Mouse (Mus musculus): ENCODE results near the gene Thap3.

Gene Thap3

DNA sequence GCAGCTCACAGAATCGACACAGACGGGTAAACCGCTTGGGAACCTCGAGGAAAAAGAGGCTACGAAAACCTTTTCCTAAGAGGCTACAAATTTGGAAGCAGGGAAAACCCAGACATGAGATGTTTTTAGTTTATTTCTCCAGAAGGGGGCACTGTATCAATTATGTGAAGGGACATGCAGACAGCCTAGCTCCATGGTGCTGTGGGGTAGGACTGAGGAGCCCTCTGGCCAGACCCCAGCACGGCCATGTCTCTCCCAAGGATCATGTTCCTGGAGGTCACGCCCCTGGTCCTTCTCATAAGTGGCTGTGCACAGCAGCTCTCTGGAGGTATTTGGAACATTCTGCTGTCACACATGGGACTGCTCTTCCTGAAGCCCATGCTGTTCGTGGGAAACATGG, 8.1 kb downstream of the Thap3 start:
- DNase-seq, result no peak

DNA sequence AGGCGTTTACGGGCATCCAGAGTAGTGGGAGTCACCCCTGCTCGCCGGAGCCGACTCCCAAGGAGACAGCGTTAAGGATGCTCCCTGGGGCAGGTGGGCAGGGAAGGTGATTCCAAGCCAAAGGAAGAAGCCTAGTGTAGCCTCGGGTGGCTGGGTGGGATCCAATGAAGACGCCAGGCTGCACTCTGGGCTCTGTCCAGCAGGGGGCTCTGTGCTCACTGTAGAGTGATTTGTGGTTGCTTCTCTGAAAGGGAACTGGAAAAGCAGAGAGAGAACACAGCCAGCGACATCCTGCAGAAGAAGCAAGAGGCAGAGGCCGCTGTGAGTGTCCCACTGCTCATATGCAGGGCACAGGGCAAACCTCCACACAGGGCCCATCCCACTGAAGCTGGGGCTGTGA, 11.0 kb downstream of the Thap3 start:
- peak; percentile 84 to 90 for DNase-seq

DNA sequence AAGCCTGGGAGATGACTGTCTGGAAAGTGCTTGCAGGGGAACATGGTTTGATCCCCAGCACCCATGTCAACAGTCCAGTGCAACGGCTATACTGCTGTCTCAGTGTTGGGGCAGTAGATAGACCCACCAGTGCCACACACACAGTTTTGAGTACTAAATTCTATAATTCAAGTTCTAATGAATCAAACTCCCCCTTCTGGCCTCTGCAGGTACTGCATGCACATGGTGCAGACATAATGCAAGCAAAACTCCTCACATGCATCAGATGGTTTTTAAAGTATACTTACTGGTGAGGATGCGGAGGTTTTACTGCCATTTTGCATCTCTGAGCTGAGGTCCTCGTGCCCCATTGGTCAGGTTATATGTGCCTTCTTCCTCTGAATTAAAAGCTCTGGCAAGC, 13.4 kb downstream of the Thap3 start:
- no peak for DNase-seq

DNA sequence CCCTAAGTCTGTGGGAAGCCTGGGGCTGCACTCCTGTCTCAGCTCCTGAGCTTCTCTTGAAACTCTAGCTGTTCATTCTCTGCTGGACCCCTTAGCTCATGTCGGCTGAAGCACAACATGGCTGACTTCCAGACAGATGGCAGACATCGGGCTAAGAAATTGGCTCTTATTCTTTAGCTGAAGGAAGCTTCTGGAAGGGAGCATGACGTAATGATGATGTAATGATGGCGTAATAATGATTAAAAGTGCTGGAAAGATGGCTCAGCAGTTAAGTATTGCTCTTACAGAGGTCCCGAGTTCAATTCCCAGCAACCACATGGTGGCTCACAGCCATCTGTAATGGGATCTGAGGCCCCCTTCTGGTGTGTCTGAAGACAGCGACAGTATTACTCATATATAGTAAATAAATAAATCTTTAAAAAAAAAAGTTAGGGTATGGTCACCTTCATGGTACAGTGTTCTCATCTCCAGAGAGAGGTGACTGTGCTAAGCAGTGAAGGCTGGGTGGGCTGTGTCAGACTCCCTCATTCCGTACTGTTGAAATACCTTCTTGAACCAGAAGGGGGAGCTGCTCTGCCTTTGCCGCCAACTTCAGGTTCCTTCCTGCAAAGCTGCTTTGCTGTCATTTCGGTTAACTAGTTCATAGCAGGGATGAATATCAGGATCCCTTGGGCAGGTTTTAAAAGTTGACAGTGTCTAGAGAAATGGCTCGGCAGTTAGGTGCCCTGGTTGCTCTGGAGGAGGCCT, 16.4 kb downstream of the Thap3 start:
- DNase-seq, result peak in 1 of 2 experiments; percentile 43

DNA sequence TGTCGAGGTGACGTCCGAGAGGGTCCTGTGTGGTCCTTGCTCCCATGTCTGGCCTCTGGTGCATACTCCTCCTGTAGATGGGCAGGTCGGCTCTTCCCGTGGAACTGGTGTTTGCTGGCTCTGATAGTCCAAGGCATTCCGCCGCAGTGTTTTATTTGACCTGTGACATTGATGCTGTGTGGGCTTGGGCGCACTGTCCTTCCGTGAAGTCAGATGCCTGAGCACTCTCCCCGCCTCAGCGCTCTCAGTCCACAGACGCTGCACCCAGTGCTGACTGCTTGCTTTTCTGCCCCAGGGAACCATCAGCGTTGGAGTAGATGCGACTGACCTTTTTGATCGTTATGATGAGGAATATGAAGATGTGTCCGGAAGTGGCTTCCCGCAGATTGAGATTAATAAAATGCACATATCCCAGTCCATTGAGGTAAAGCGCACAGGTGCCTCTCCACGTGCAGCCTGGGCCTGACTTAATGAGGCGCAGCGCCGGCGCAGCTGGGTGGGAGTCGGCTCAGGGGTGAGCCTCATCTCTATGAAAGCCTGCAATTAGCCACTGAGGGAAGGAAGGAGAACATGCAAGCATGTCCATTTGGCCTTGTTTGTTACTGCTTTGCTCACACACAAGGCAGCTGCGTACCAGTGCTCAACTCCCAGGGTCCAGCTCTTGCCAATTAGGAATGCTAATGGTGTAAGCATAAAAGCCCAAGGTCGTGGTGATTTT, 20.4 kb downstream of the Thap3 start:
- no peak for DNase-seq

DNA sequence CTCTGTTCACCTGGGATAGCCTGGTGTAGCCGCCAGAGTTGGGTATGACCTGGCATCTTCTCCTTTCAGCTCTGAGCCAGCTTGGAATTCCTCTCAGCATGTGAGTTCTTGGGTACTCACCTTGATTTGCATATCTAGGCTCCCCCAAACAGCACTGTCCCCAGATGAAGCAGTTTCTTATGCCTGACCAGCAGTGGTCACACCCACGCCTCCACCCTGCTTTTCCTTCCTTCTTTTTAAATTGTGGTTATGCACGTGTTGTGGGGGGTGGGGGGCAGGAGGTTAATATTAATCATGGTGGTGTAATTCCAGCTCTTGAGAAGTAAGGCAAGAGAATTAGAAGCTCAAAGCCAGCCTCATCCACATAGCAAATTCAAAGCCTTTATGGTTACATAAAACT, 26.0 kb downstream of the Thap3 start:
- no peak for DNase-seq

DNA sequence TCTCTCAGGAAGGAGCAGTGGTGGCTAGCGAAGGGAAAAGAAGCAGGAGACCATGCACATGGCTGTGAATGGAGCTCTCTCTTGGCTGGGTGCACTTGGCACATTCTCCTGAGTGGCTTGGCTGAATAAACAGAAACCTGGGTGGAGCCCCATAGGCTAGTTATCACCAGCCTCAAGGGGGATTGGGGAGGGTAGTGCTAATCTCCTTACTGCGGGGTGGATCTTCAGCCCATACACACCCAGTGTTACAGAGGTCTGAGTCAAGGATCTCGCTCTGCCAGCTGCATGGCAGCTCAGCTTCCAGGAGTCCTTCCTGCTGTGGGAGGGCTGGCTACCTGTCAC, 28.3 kb downstream of the Thap3 start:
- DNase-seq, result no peak

DNA sequence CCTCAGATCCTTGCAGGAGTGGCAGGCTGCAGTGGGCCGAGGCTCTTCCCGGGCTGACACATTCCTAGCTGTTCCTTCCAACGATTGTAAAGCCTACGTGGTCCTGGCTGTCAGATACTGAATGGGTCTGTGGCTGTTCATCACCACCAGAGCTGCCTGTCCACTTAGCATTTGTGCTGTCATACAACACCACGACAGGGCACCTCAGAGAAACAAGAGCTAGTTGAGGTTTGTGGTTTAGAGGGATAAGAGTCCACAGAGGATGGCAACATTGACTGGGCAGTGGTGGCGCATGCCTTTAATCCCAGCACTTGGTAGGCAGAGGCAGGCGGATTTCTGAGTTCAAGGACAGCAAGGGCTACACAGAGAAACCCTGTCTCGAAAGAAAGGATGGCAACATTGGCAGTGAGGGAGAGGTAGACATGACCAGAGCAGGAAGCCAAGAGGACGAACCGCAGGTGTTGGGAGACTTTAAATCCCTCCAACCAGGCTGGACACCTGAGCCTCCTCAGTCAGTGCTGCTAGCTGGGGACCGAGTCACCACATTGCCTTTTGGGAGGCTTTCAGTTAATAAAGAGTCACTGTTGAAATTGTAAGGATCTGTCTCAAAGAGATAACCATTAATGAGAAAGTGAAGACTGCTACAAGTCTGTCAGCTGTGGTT, 28.8 kb downstream of the Thap3 start:
- DNase-seq, result no peak

DNA sequence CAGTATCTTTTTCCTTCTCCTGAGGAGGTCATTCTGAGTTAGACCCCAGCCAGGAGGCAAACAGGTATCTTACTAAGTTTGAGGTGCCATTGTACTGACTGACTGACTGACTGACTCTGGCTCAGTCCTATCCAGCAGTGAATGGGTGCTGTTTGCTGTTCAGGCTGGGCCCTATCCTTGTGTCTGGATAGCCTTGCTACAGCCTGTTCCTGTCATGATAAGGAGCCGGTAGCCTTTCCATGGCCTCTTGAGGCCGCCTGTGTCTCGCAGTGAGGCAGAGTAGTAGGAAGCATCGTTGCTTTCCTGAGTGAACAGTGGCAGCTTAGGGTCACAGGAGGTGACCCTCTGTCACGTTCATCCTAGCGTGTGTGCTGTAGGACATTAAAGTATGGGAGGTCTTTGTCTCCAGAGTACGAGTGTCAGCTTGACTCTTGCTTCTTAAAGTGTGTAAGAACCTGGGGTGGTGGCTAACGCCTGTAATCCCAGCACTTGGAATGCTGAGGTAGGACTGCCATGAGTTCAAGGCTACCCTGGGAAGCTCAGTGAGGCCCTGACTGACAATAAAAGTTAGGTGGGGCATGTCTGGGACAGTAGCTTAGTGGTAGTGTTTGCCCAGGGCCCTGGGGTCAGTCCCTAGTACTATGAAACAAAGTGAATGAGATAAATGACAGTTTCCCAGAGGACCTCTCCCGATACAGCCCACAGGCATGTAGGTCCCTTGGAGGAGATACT, 31.0 kb downstream of the Thap3 start:
- no peak for DNase-seq

DNA sequence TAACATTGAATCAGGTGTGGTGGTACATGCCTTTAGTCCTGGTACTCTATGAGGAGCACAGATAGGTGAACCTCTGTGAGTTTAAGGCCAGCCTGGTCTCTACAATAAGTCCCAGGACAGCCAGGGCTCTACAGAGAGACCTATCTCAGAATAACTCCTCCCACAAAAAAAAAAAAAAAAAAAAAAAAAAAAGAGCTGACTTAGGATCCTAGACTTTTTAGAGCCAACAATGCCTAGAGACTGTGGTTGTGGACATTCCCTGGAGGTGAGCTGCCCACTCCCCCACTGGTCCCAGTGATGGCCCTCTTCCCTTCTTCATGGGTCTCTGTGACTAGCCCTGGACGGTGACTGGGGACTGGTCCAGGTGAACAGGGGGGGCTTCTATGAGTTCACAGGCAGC, 33.0 kb downstream of the Thap3 start:
- DNase-seq, result no peak

DNA sequence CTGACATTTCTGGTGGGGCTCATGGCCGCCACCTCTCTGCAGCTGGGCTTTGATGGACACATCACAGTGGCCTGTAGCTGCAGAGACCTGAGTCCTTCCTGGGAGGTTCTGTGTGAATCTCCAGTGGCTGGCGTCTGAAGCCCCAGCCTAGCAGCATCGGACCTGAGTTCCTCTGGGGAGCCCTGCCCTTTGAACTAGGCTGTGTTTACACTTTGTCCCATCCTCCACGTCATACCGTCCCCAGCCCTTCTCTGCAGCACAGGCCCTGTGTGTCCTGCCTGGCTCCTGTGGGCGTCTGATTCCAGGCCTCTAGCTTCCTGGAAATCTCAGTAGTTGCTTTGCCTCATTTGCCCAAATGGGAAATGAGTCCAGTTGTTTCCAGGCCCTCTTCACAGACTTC, 35.6 kb downstream of the Thap3 start:
- no peak for DNase-seq

DNA sequence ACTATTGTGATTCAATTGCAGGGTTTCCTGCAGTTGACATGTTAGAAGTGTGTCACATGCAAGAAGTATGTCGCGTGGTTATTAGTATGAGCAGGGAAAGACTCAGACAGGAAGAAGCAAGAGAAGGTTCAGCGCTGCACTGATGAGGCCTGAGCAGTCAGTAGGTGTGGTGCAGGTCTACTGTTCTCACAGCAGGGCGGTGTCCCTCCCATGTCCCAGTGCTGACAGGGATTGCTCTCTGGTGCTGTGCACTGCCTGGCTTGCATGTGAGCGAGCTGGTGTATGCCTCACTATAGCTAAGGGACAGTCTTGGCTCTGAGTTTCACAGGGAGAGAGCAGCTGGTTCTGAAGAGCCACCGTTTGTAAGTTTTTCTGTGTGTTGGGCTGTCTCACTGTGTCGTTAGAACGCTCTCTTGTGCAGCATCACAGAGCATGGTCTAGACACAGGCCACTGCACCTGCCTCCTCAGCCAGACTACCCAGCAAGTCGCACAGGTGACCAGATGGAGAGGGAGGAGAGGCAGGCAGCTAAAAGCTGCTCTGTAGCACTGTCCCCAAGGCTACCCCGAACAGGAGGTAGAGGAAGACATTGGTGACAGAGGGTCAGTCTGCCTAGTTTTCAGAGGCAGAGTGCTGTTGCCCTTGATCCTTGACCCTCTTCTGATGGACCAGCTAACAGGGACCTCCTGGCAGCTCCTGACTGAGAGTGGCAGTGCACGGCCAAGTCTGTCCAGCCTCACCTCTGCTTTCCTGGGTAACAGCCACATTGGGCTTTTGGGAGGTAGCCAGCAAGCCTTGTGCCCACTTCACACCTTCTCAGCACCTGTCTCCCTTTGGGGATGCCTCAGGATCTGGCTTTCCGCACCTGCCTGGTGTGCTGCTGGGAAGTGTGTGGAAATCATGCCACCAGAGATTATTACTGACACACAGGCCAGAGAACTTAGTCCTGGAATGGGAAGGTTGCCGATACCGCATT, 40.0 kb downstream of the Thap3 start:
- DNase-seq, result peak; percentile 37 to 45

DNA sequence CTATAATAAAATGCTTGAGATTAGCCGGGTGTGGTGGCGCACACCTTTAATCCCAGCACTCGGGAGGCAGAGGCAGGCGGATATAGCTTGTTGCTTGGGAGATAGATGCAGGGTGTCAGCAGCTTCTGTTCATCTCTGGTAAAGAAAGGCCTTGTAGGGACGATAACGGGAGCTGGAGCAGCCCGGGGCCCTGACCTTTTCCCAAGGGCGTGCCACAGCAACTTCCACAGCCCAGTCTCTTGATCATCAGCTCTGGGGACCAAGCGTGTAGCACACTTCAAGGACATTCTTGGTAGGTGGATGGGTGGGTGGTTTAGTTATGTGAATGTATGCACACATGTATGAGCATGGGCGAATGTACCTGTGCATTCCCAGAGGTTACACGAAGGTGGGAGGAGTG, 42.6 kb downstream of the Thap3 start:
- DNase-seq, result no peak

DNA sequence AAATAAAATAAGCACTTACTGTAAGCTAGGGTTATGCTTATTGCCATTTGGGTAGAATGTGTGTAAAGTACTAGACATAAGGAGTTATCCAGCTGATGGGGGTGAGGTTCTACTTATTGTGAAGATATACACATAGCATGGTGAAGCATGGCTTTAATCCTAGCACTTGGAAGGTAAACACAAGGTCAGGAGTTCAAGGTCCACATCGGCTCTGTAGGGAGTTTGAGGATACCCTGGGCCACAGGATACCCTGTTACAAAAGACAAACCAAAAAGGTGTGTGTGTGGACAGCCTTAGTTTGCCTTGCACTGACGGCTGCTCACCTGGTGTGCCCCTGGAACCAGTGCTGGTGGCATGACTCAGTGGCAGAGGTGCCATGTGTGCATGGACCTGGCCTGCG, 50.7 kb downstream of the Thap3 start:
- no peak for DNase-seq

DNA sequence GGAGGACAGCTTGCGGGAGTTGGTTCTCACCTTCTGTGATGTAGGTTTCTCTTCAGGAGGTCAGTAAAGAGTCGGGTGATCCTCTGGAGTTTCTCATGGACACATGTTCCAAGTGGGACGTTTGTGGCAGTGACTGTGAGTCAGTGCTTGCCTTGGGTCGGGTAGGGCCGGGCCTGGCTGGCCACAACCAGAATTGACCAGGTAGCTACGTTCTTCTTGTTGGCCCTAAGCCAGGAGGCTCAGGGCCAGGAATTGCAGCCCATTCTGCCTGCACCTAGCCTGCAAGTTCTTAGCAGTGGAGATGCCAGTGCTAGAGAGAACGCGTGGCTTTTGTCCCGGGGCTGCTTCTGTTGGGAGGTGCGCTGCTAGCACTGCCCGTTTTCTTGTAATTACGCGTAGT, 51.4 kb downstream of the Thap3 start:
- no peak for DNase-seq

DNA sequence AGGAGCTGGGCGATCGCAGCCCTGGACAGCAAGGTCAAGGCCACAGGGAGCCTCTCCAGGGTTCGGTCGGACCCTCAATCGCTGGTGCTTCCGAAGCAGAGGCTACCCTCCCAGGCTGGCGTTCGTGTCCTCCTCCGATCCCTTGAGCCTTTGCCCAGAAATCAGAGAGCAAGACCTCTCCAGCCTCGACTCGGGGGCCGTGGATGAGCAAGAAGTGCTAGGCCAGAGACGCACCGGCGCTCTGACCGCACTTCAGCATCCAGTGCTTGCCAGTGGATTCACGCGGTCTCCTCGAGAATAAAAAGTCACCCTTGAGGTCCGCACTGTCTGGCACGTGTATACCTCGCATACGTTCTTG, 54.6 kb downstream of the Thap3 start:
- peak; percentile 12 to 16 for DNase-seq

DNA sequence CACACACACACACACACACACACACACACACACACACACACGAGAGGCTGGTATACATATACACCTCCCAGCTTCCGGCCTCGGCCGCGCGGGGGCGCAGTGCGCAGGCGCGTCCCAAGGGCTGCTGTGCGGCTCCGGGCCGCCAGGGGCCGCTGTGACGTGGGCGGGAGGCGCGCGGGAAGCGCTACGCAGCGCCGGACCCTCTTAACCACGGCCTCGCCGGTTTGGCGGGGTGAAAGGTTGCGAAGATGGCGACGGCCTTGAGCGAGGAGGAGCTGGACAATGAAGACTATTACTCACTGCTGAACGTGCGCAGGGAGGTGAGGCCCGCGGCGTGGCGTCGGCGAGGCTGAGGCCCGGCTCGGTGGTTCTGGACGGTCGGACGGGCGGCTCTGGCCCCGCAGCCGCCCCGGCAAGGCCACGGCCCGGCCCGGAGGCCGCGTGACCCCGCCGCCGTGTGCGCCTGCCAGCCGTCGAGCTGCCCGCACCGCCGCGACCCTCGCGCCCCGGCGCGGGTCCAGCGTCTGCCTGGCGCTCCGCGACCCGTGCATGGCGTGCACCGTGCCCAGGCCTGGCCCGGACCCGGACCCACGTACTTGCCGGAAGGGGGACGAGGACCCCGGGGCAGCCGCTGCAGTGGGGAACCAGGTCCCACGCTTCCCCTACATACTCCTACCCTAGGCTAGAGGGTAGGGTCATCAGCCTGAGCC, 55.1 kb downstream of the Thap3 start, which contains the start of gene Dnajc11:
Dnajc11 (plus strand) TSS at position 187 of the 710 bp plus-strand sequence.
- DNase-seq, result peak; percentile 88 to 96
